Mouse (Mus musculus) embryo, embryonic 11.5 days (tissue): Measurements from ENCODE around the gene Mthfs.
"Not testable (repeated sequence)": the region's sequence is repeated elsewhere in the genome, so short reads cannot be mapped to it uniquely, and the experiment has no call there.

Experiments
- DNase-seq: peaks from one replicate; pipeline ENCODE4 v3.0.0-alpha.2; 2012; ENCODE audit warnings: low read depth, low spot score

The Mthfs gene

GRCm38 (mm10) chr9:89240516-89241019 lies 30.1 kb downstream of the Mthfs start:
- DNase-seq: not testable (repeated sequence)

- no peak for DNase-seq
Observed at GRCm38 (mm10) chr9:89253400-89253799, 42.9 kb downstream of the Mthfs start.

DNA sequence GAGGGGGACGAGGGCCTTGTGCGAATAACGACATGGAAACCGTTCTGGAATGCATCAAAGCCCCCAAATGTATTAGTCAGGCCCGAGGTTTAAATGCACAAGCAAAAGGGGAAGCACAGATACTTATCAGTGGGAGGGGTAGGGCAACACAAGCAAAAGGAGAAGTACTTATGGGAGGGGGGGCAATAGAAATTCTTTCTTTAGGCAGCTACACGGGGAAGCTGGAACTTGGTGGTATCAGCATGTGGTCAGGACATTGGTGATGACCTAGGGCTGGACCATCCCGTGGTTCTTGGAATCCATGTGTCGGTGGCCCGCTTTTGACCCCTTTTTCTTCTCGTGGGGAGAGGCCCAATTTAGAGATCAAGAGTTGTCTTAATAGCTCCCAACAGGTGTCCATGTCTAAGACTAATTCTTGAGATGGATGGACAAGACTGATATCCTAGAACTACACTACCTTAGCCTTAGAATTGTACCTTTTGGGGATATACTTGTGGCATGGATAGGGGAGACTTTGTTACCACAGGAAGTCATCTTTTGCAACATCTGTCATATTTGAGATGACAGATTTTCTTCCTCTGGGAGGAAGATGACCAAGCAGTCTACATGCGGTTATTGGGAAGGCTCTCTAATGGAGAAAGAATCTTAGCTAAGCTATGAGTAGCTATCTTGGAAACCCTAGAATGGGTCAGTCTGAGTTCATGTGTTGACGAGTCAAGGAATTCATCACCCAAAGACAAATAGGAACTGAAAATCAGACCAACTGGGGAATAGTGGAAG lies 46.3 kb downstream of the Mthfs start:
- no peak for DNase-seq

GRCm38 (mm10) chr9:89263968-89264367 lies 53.5 kb downstream of the Mthfs start:
- no peak for DNase-seq

GRCm38 (mm10) chr9:89264571-89264970 lies 54.1 kb downstream of the Mthfs start:
- DNase-seq: no peak

DNA sequence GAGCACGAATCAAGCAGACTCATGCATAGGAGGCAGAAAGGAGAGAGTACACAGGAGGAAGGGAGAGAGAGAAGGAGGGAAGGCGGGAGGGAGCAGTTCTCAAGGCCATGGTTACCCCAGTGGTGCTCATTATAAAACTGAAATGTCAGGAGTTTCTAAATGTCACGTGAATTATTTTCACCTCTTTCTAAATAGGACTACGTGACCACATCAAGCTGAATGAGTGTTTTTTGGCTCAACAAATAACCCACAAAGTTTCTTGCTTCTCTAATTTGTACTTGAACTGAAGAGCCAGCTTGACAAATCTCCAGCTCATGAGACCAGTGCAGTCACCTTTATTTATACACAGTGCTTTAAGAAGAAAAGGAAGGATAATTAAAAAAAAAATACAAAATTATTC lies 56.6 kb downstream of the Mthfs start:
- DNase-seq: no peak

DNA sequence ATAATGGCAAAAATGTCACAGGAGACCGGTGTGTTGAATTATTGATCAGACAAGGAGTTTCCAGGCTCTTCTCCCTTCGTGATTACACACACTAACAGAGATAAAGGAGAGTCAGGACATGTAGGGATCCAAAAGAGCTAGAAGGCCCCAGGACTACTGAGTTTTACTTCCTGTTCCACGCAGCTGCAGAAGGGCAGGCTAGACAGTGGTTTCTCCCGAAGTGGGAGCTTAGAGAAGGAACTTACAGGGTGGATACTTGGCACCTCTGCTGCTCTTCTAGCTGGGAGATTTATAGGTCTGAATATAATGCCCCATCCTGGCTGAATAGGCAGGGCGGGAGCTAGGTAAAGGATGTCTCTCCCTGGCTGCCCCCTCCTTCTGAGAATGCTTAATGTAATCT lies 57.1 kb downstream of the Mthfs start:
- DNase-seq: no peak

DNA sequence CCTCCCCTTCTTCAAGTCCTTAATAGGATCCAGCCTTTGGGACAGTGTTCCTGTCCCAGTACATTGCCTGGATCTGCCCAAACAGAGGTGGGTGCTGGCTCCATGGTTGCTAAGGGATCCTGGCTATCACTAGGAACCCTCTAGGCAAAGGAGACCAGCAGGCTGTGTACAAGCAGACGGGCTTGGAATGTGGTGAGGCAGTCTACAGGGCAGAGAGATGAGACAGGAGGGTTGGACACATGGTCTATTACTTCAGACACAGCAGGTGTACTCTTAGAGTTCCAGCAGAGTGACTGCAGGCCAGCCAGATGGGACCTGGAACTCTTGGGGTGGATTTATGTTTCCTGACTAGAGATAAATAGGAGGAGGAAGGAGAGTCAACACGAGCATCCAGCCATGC lies 59.9 kb downstream of the Mthfs start:
- DNase-seq: no peak

- no peak for DNase-seq
Observed at GRCm38 (mm10) chr9:89273766-89274165, 63.3 kb downstream of the Mthfs start.

DNA sequence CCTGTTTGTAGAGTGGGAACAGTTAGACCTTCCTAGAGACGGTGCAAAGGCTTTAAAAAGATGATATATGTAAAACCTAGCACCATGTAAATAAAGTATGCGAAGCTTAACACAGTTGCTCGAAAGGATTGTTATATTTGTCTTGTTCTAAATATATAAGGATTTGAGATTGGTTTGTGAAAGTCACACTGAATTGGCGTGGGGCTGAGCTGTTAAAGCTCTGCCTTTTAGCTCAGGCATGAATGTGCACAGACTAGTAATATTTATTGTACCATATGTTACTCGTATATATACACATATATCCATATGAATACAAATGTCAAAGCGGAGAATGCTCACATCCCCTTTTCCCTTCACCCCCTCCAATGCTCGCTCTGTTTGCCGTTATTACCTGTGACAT lies 67.7 kb downstream of the Mthfs start:
- no peak for DNase-seq

- DNase-seq: no peak
Observed at GRCm38 (mm10) chr9:89282374-89283068, 72.0 kb downstream of the Mthfs start.

- DNase-seq: no peak
Observed at GRCm38 (mm10) chr9:89288037-89288436, 77.6 kb downstream of the Mthfs start.

DNA sequence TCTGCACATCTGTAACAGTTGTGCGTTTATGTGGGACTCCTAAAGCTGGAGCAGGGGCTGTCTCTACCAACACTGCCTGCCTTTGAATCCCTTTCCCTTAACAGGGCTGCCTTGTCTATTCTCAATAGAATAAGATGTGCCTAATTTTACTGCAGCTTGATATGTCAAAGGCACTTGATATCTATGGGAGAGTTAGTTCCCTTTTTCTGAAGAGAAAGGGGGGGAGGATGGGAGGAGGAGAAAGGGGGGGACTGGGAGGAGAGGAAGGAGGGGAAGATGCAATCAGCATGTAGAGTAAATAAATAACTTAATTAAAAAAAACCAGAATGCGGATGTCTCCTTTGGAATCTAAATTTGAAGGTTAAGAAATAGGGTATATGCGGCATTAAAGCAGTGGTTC lies 82.9 kb downstream of the Mthfs start:
- no peak for DNase-seq

GRCm38 (mm10) chr9:89294121-89294520 lies 83.6 kb downstream of the Mthfs start:
- DNase-seq: no peak

DNA sequence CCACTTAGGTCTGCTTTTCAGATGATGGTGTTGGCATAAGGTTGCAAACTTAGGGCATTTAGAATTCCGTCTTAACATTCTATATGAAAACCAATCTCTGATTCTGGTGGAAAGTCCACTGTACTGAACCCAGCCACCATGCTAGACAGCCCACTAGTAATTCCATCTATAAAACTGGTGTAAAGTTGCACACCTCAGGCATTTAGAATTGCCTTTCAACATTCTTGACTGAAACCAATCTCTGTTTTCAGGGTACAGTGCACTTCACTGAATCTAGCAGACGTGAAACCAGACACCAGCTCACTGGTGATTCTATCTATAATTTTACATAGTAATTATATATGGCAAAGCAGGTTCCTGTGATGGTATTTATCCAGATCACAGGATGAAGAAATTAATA lies 95.2 kb downstream of the Mthfs start:
- no peak for DNase-seq

GRCm38 (mm10) chr9:89308357-89309194 lies 98.1 kb downstream of the Mthfs start:
- DNase-seq: no peak

- DNase-seq: no peak
Observed at GRCm38 (mm10) chr9:89309195-89309535, 98.7 kb downstream of the Mthfs start.

DNA sequence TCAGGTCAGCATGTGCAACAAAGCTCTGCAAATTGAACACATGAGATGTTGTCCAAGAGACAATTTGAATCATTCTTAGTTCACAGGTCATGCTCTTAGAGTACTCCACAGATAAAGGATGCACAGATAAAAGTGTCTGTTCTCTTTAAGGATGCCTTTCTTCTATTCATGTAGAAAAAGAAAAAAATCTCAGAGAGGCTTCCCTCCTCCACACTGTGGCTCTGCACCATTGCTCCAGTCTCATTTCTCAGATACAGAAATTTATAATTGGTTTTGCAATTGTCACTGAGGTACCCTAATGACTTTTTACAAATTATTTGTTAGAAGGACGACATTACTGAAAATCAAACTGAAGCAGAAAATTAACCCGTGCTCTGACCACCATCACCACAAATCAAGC lies 101.2 kb downstream of the Mthfs start:
- no peak for DNase-seq

GRCm38 (mm10) chr9:89373731-89374130 lies 163.3 kb downstream of the Mthfs start:
- no peak for DNase-seq

DNA sequence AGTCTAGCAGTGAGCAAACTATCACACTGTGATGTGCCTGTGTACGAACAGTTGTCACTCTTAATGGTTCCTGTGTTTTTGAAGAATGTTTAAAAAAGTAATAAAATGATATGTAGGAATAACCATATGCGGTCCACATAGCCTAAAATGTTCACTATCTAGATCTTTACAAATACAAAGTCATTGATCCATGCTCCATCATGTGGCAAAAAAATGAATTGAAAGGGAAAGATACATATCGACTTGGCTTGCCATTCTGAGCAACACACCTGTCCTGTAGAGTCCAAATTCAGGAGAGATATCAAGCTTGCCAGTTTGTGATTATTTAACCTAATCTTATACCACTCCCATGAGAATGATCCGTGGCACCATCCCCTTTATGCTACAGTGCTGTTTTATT lies 164.2 kb downstream of the Mthfs start:
- DNase-seq: no peak

- DNase-seq: no peak
Observed at GRCm38 (mm10) chr9:89403031-89403430, 192.6 kb downstream of the Mthfs start.
